Mouse (Mus musculus): ENCODE data around the gene Fam102a. TPM values are rescaled to one million over a fixed set of nuclear protein-coding genes. Genes with fewer than 3 reads are reported as not detected.

The Fam102a gene
- polyA plus RNA-seq, 2 experiments, result 0.88 to 0.91 TPM

- Histone ChIP-seq H3K36me3 (replicated peaks; ENCODE audit: control insufficient read depth, insufficient read depth, low read depth) (no peaks in the 10 kb centered on the region), H3K9me3 (ENCODE audit: control insufficient read depth, low read length) (no peaks in the 10 kb centered on the region), H3K27ac (no peak overlapping the region), H3K9ac (replicated peaks) (peak overlapping the region; percentile 59), H3K4me1 (replicated peaks; ENCODE audit: control insufficient read depth in 2 of 2, insufficient read depth in 2 of 2, low read length in 1 of 2) (peaks cover 0 to 11% of the 10 kb centered on the region in 2 experiments; a peak in 3 of 4 replicates), H3K27me3 (ENCODE audit: control insufficient read depth, insufficient read depth, low read length) (peaks cover 36% of the 10 kb centered on the region), H3K4me3 (ENCODE audit: insufficient read depth in 1 of 2, low read depth in 2 of 2, low read length in 2 of 2) (peak overlapping the region; percentile 62 to 72), H3K4me2 (ENCODE audit: low read depth) (peak overlapping the region; percentile 96)
- ATAC-seq (ENCODE audit: insufficient read depth) (no peak), DNase-seq (ENCODE audit: low read depth in 3 of 3, low spot score in 3 of 3) (no peak)
- 9% methylated on average over 13 of the region's 13 CpGs for WGBS (ENCODE audit: insufficient replicate concordance)
- TF ChIP-seq EP300 (IDR thresholded peaks at IDR 0.05; ENCODE audit: low read depth), result no peak
- no peak for TF ChIP-seq CTCF (IDR thresholded peaks at IDR 0.05; ENCODE audit: low read depth)
These were observed 935 bp upstream of the Fam102a start for GRCm38 (mm10) chr2:32534061-32534732.

- Histone ChIP-seq H3K9ac (replicated peaks) (peak overlapping the region; percentile 50), H3K27me3 (ENCODE audit: control insufficient read depth, insufficient read depth, low read length) (peaks cover 36% of the 10 kb centered on the region), H3K9me3 (ENCODE audit: control insufficient read depth, low read length) (no peaks in the 10 kb centered on the region), H3K4me2 (ENCODE audit: low read depth) (peak overlapping the region; percentile 96), H3K4me3 (ENCODE audit: insufficient read depth in 1 of 2, low read depth in 2 of 2, low read length in 2 of 2) (peak overlapping the region; percentile 66 to 72), H3K4me1 (replicated peaks; ENCODE audit: control insufficient read depth in 2 of 2, insufficient read depth in 2 of 2, low read length in 1 of 2) (peaks cover 0 to 11% of the 10 kb centered on the region in 2 experiments; a peak in 3 of 4 replicates), H3K27ac (no peak overlapping the region), H3K36me3 (replicated peaks; ENCODE audit: control insufficient read depth, insufficient read depth, low read depth) (no peaks in the 10 kb centered on the region)
- ATAC-seq (ENCODE audit: insufficient read depth), result peak; percentile 65
- peak in 1 of 3 experiments; percentile 24 for DNase-seq (ENCODE audit: low read depth in 3 of 3, low spot score in 3 of 3)
- TF ChIP-seq CTCF (IDR thresholded peaks at IDR 0.05; ENCODE audit: low read depth), result no peak
- TF ChIP-seq EP300 (IDR thresholded peaks at IDR 0.05; ENCODE audit: low read depth), result no peak
- under 1% methylated on average over 46 of the region's 56 CpGs for WGBS (ENCODE audit: insufficient replicate concordance)
These were observed 414 bp downstream of the Fam102a start for GRCm38 (mm10) chr2:32535501-32535991.

- peaks cover 0 to 11% of the 10 kb centered on the region in 2 experiments; a peak in 3 of 4 replicates for H3K4me1 ChIP-seq (replicated peaks; ENCODE audit: control insufficient read depth in 2 of 2, insufficient read depth in 2 of 2, low read length in 1 of 2)
- DNase-seq (ENCODE audit: low read depth in 3 of 3, low spot score in 3 of 3) (no peak), ATAC-seq (ENCODE audit: insufficient read depth) (no peak)
- no peaks in the 10 kb centered on the region for H3K9me3 ChIP-seq (ENCODE audit: control insufficient read depth, low read length)
- peak overlapping the region; percentile 66 to 72; a peak in 3 of 4 replicates for H3K4me3 ChIP-seq (ENCODE audit: insufficient read depth in 1 of 2, low read depth in 2 of 2, low read length in 2 of 2)
- H3K4me2 ChIP-seq (ENCODE audit: low read depth), result peak overlapping the region; percentile 96
- H3K9ac ChIP-seq (replicated peaks), result peak overlapping the region; percentile 50
- no peaks in the 10 kb centered on the region for H3K36me3 ChIP-seq (replicated peaks; ENCODE audit: control insufficient read depth, insufficient read depth, low read depth)
- peaks cover 36% of the 10 kb centered on the region for H3K27me3 ChIP-seq (ENCODE audit: control insufficient read depth, insufficient read depth, low read length)
- H3K27ac ChIP-seq, result no peak overlapping the region
- 3% methylated on average over 14 of the region's 14 CpGs for WGBS (ENCODE audit: insufficient replicate concordance)
- TF ChIP-seq EP300 (IDR thresholded peaks at IDR 0.05; ENCODE audit: low read depth), result no peak
These were observed 1.0 kb downstream of the Fam102a start for GRCm38 (mm10) chr2:32536086-32536633.

- DNase-seq (ENCODE audit: low read depth in 3 of 3, low spot score in 3 of 3) (peak in 1 of 3 experiments; percentile 23), ATAC-seq (ENCODE audit: insufficient read depth) (no peak)
- H3K36me3 ChIP-seq (replicated peaks; ENCODE audit: control insufficient read depth, insufficient read depth, low read depth), result no peaks in the 10 kb centered on the region
- H3K9ac ChIP-seq (replicated peaks), result no peak overlapping the region
- TF ChIP-seq EP300 (IDR thresholded peaks at IDR 0.05; ENCODE audit: low read depth), result no peak
- TF ChIP-seq CTCF (IDR thresholded peaks at IDR 0.05; ENCODE audit: low read depth), result 0 out of 2 replicates have a peak, but pooled peaks have one; percentile 7
- peaks cover 0 to 11% of the 10 kb centered on the region in 2 experiments; a peak in 3 of 4 replicates for H3K4me1 ChIP-seq (replicated peaks; ENCODE audit: control insufficient read depth in 2 of 2, insufficient read depth in 2 of 2, low read length in 1 of 2)
- WGBS (ENCODE audit: insufficient replicate concordance), result 5% methylated on average over 11 of the region's 11 CpGs
- H3K4me3 ChIP-seq (ENCODE audit: insufficient read depth in 1 of 2, low read depth in 2 of 2, low read length in 2 of 2), result peak overlapping the region; percentile 66 to 72
- H3K4me2 ChIP-seq (ENCODE audit: low read depth), result peak overlapping the region; percentile 96
- 0 out of 2 replicates have a peak overlapping the region, but pooled peaks have one; percentile 6 for H3K27ac ChIP-seq
- no peaks in the 10 kb centered on the region for H3K9me3 ChIP-seq (ENCODE audit: control insufficient read depth, low read length)
- H3K27me3 ChIP-seq (ENCODE audit: control insufficient read depth, insufficient read depth, low read length), result peaks cover 36% of the 10 kb centered on the region
These were observed 1.7 kb downstream of the Fam102a start for GRCm38 (mm10) chr2:32536634-32537359.

All from liver, embryonic 14.5 days (tissue).